Mouse (Mus musculus) lung, embryonic 15.5 days (tissue): ENCODE data around the gene Zdhhc4. TPM values are rescaled to one million over a fixed set of nuclear protein-coding genes. Genes with fewer than 3 reads are reported as not detected.
A peak's percentile ranks its signal among the peaks of the same experiment; 100 is the strongest.

Source experiments
- ATAC-seq: fragments of 200-750 bp; cut with Nextera tagmentation; 2 replicates; pipeline ENCODE4 v1.8.0; 2017; ENCODE audit warnings: moderate number of reproducible peaks, borderline replicate concordance; ENCODE audit not compliant: low FRiP score, low TSS enrichment; ENCODE audit errors: extremely low read depth
- H3K27ac ChIP-seq: fragments of 300-500 bp; sonication (generic); 2 replicates; pipeline ENCODE4 v1.5.1; 2015; ENCODE audit warnings: moderate library complexity, mild to moderate bottlenecking, inconsistent platforms
- H3K27me3 ChIP-seq: fragments of 300-500 bp; sonication (generic); 2 replicates; pipeline ENCODE4 v1.6.1; 2015; ENCODE audit warnings: inconsistent platforms
- H3K36me3 ChIP-seq: fragments of 300-500 bp; sonication (generic); 2 replicates; pipeline ENCODE4 v1.6.1; 2015; ENCODE audit warnings: inconsistent platforms
- H3K4me1 ChIP-seq: fragments of 300-500 bp; sonication (generic); 2 replicates; pipeline ENCODE4 v1.6.1; 2015; ENCODE audit warnings: inconsistent platforms
- H3K4me2 ChIP-seq: fragments of 300-500 bp; sonication (generic); 2 replicates; pipeline ENCODE4 v1.6.1; 2015; ENCODE audit warnings: inconsistent platforms, mild to moderate bottlenecking, moderate library complexity
- H3K4me3 ChIP-seq: fragments of 300-500 bp; sonication (generic); 2 replicates; pipeline ENCODE4 v1.5.1; 2015; ENCODE audit warnings: mild to moderate bottlenecking, inconsistent platforms
- H3K9ac ChIP-seq: fragments of 300-500 bp; sonication (generic); 2 replicates; pipeline ENCODE4 v1.6.1; 2015; ENCODE audit warnings: inconsistent platforms
- H3K9me3 ChIP-seq: fragments of 300-500 bp; sonication (generic); 2 replicates; pipeline ENCODE4 v1.6.1; 2016; ENCODE audit warnings: inconsistent platforms
- WGBS: fragments of 180-500 bp; shearing (Covaris S2); methylation state at CpG from one replicate; pipeline ENCODE4 v1.1.7; 2015; 5-methylcytosine and 5-hydroxymethylcytosine counted together
- polyA plus RNA-seq: library from polyadenylated mRNA; unstranded; fragments of >200 nt; fragmentation: Nextera tagmentation; extraction: Ambion mirVana; gene quantifications from 2 replicates; pipeline ENCODE4 v1.2.1, GENCODE M21; 2015

Zdhhc4 gene
- polyA plus RNA-seq, 1 experiment from 2014 or later: 71.9 TPM

- no peak for ATAC-seq
- peak overlapping the region; percentile 82 for H3K4me3 ChIP-seq
- peaks cover 25% of the 10 kb centered on the region for H3K4me1 ChIP-seq
- peaks cover 61% of the 10 kb centered on the region for H3K36me3 ChIP-seq
- H3K9me3 ChIP-seq: no peaks in the 10 kb centered on the region
- H3K4me2 ChIP-seq: peak overlapping the region; percentile 51
- no peak overlapping the region for H3K9ac ChIP-seq
- H3K27ac ChIP-seq: no peak overlapping the region; the same call in 1 of the 2 replicates
- no peaks in the 10 kb centered on the region for H3K27me3 ChIP-seq
- 12% methylated on average over 8 of the region's 8 CpGs for WGBS
Observed at GRCm38 (mm10) chr5:143315514-143315888, 13.6 kb downstream of the Zdhhc4 start.

- H3K4me1 ChIP-seq: peaks cover 25% of the 10 kb centered on the region
- peaks cover 61% of the 10 kb centered on the region for H3K36me3 ChIP-seq
- no peaks in the 10 kb centered on the region for H3K27me3 ChIP-seq
- ATAC-seq: peak; percentile 87
- peak within 1 kb of the TSS; percentile 92 for H3K27ac ChIP-seq
- peak within 1 kb of the TSS; percentile 83 for H3K4me2 ChIP-seq
- peak within 1 kb of the TSS; percentile 87 for H3K9ac ChIP-seq
- peak within 1 kb of the TSS; percentile 82 for H3K4me3 ChIP-seq
- under 1% methylated on average over 92 of the region's 101 CpGs for WGBS
- no peaks in the 10 kb centered on the region for H3K9me3 ChIP-seq
Observed at GRCm38 (mm10) chr5:143314730-143315513, 14.1 kb downstream of the Zdhhc4 start, which contains the start of gene E130309D02Rik. Gene E130309D02Rik, minus strand, starts transcription at chr5:143315360.

GRCm38 (mm10) chr5:143314183-143314729 lies 14.8 kb downstream of the Zdhhc4 start:
- peaks cover 62% of the 10 kb centered on the region for H3K36me3 ChIP-seq
- 2% methylated on average over 16 of the region's 16 CpGs for WGBS
- H3K27me3 ChIP-seq: no peaks in the 10 kb centered on the region

GRCm38 (mm10) chr5:143311886-143312285 lies 17.2 kb downstream of the Zdhhc4 start:
- WGBS: 56% methylated on average over 8 of the region's 8 CpGs
- peaks cover 66% of the 10 kb centered on the region for H3K36me3 ChIP-seq
- H3K9me3 ChIP-seq: no peaks in the 10 kb centered on the region

More at GRCm38 (mm10) chr5:143314183-143314729, 14.8 kb downstream of the Zdhhc4 start:
- Histone ChIP-seq H3K27ac (peak overlapping the region; percentile 92), H3K9ac (peak overlapping the region; percentile 87), H3K4me2 (peak overlapping the region; percentile 83), H3K9me3 (no peaks in the 10 kb centered on the region), H3K4me1 (peaks cover 25% of the 10 kb centered on the region), H3K4me3 (peak overlapping the region; percentile 82)
- no peak for ATAC-seq

GRCm38 (mm10) chr5:143309916-143310315 lies 19.1 kb downstream of the Zdhhc4 start:
- H3K36me3 ChIP-seq: peaks cover 79% of the 10 kb centered on the region
- H3K9me3 ChIP-seq: no peaks in the 10 kb centered on the region
- 96% methylated on average over 7 of the region's 7 CpGs for WGBS
- ATAC-seq: no peak
- H3K4me1 ChIP-seq: peaks cover 22% of the 10 kb centered on the region
- H3K27ac ChIP-seq: no peak overlapping the region
- no peak overlapping the region for H3K4me3 ChIP-seq
- no peak overlapping the region for H3K9ac ChIP-seq
- H3K4me2 ChIP-seq: no peak overlapping the region
- no peaks in the 10 kb centered on the region for H3K27me3 ChIP-seq

More at GRCm38 (mm10) chr5:143311886-143312285, 17.2 kb downstream of the Zdhhc4 start:
- no peak for ATAC-seq
- H3K4me1 ChIP-seq: peaks cover 30% of the 10 kb centered on the region
- no peak overlapping the region for H3K4me3 ChIP-seq
- H3K27me3 ChIP-seq: no peaks in the 10 kb centered on the region
- no peak overlapping the region for H3K4me2 ChIP-seq
- H3K27ac ChIP-seq: no peak overlapping the region
- no peak overlapping the region for H3K9ac ChIP-seq

- WGBS: 69% methylated on average over 5 of the region's 5 CpGs
Observed at GRCm38 (mm10) chr5:143308825-143309224, 20.2 kb downstream of the Zdhhc4 start.

GRCm38 (mm10) chr5:143304251-143304650 lies 24.8 kb downstream of the Zdhhc4 start:
- WGBS: 86% methylated on average over 7 of the region's 7 CpGs
- no peaks in the 10 kb centered on the region for H3K9me3 ChIP-seq
- H3K36me3 ChIP-seq: peaks cover 94% of the 10 kb centered on the region
- no peak for ATAC-seq
- H3K9ac ChIP-seq: no peak overlapping the region
- no peak overlapping the region for H3K4me3 ChIP-seq
- H3K4me2 ChIP-seq: no peak overlapping the region
- H3K4me1 ChIP-seq: 0 out of 2 replicates have a peak, but pooled peaks cover 6% of the 10 kb centered on the region
- no peak overlapping the region for H3K27ac ChIP-seq
- no peaks in the 10 kb centered on the region for H3K27me3 ChIP-seq

More at GRCm38 (mm10) chr5:143308825-143309224, 20.2 kb downstream of the Zdhhc4 start:
- peaks cover 17% of the 10 kb centered on the region for H3K4me1 ChIP-seq
- no peak overlapping the region for H3K4me2 ChIP-seq
- H3K36me3 ChIP-seq: peaks cover 87% of the 10 kb centered on the region
- H3K9ac ChIP-seq: no peak overlapping the region
- ATAC-seq: no peak
- H3K9me3 ChIP-seq: no peaks in the 10 kb centered on the region
- H3K27ac ChIP-seq: no peak overlapping the region
- no peak overlapping the region for H3K4me3 ChIP-seq
- H3K27me3 ChIP-seq: no peaks in the 10 kb centered on the region

GRCm38 (mm10) chr5:143301296-143301695 lies 27.8 kb downstream of the Zdhhc4 start:
- WGBS: 58% methylated on average over 8 of the region's 8 CpGs
- no peak for ATAC-seq
- H3K36me3 ChIP-seq: peaks cover 70% of the 10 kb centered on the region

GRCm38 (mm10) chr5:143299686-143300085 lies 29.4 kb downstream of the Zdhhc4 start:
- peaks cover 4% of the 10 kb centered on the region; the same call in 1 of the 2 replicates for H3K27me3 ChIP-seq
- H3K4me2 ChIP-seq: no peak overlapping the region
- H3K27ac ChIP-seq: no peak overlapping the region
- ATAC-seq: no peak
- H3K9me3 ChIP-seq: no peaks in the 10 kb centered on the region
- H3K4me3 ChIP-seq: no peak overlapping the region
- H3K36me3 ChIP-seq: peaks cover 54% of the 10 kb centered on the region
- H3K9ac ChIP-seq: no peak overlapping the region
- peaks cover 7% of the 10 kb centered on the region; the same call in 1 of the 2 replicates for H3K4me1 ChIP-seq
- 85% methylated on average over 4 of the region's 4 CpGs for WGBS

More at GRCm38 (mm10) chr5:143301296-143301695, 27.8 kb downstream of the Zdhhc4 start:
- Histone ChIP-seq H3K27me3 (no peaks in the 10 kb centered on the region), H3K4me1 (peaks cover 7% of the 10 kb centered on the region; the same call in 1 of the 2 replicates), H3K27ac (no peak overlapping the region), H3K4me3 (no peak overlapping the region), H3K9ac (no peak overlapping the region), H3K9me3 (no peaks in the 10 kb centered on the region), H3K4me2 (no peak overlapping the region)

- Histone ChIP-seq H3K27ac (no peak overlapping the region), H3K4me3 (no peak overlapping the region), H3K36me3 (peaks cover 44% of the 10 kb centered on the region), H3K4me2 (no peak overlapping the region), H3K27me3 (peaks cover 17% of the 10 kb centered on the region), H3K9ac (no peak overlapping the region), H3K4me1 (peaks cover 13% of the 10 kb centered on the region), H3K9me3 (no peaks in the 10 kb centered on the region)
- ATAC-seq: no peak
- 82% methylated on average over 7 of the region's 7 CpGs for WGBS
Observed at GRCm38 (mm10) chr5:143298391-143298790, 30.7 kb downstream of the Zdhhc4 start.

- no peak overlapping the region for H3K4me2 ChIP-seq
- H3K36me3 ChIP-seq: peaks cover 40% of the 10 kb centered on the region
- 61% methylated on average over 9 of the region's 9 CpGs for WGBS
- ATAC-seq: peak; percentile 69
- peaks cover 21% of the 10 kb centered on the region for H3K27me3 ChIP-seq
- H3K9me3 ChIP-seq: no peaks in the 10 kb centered on the region
- no peak overlapping the region for H3K9ac ChIP-seq
- no peak overlapping the region for H3K4me3 ChIP-seq
- peaks cover 17% of the 10 kb centered on the region for H3K4me1 ChIP-seq
- H3K27ac ChIP-seq: no peak overlapping the region
Observed at GRCm38 (mm10) chr5:143297986-143298385, 31.1 kb downstream of the Zdhhc4 start.

GRCm38 (mm10) chr5:143295330-143295729 lies 33.7 kb downstream of the Zdhhc4 start:
- H3K4me2 ChIP-seq: no peak overlapping the region
- ATAC-seq: no peak
- 80% methylated on average over 2 of the region's 2 CpGs for WGBS
- peaks cover 21% of the 10 kb centered on the region for H3K4me1 ChIP-seq
- H3K4me3 ChIP-seq: no peak overlapping the region
- no peak overlapping the region for H3K27ac ChIP-seq
- H3K9ac ChIP-seq: no peak overlapping the region
- no peaks in the 10 kb centered on the region for H3K9me3 ChIP-seq
- peaks cover 16% of the 10 kb centered on the region for H3K36me3 ChIP-seq
- peaks cover 48% of the 10 kb centered on the region for H3K27me3 ChIP-seq
